Mouse (Mus musculus) adrenal gland, postnatal 36 days (tissue): Measurements from ENCODE around the gene Relt. TPM values are rescaled to one million over a fixed set of nuclear protein-coding genes. Genes with fewer than 3 reads are reported as not detected.

Experiments
- DNase-seq, 2 experiments: peaks; one replicate each; pipeline ENCODE4 v3.0.0; 2021; ENCODE audit warnings: mixed read lengths in 1 of 2
- total RNA-seq, 2 experiments: library from RNA; stranded (reverse); gene quantifications; 2 replicates each; pipeline ENCODE4 v1.2.3; 2021

Gene Relt
- total RNA-seq, 2 experiments from 2014 or later = 1.6 to 4.2 TPM

DNA sequence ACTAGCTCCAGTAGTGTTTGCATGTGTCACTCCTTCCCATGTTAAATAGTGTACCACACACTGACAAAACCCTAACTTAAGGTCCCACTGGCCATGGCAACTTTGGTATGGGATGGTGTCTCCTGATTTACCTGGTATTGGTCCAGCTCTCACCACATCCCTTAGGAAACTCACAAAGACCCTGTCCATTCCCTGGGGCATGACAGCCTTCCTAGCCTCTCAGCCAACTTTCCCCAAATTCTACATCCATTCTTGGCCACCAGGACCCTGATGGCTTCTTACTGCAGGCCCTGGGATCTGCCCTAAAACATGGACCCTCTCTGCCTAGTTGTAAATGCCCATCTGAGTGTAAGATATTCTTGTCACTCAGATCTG, 18.2 kb downstream of the Relt start:
- DNase-seq = no peak

DNA sequence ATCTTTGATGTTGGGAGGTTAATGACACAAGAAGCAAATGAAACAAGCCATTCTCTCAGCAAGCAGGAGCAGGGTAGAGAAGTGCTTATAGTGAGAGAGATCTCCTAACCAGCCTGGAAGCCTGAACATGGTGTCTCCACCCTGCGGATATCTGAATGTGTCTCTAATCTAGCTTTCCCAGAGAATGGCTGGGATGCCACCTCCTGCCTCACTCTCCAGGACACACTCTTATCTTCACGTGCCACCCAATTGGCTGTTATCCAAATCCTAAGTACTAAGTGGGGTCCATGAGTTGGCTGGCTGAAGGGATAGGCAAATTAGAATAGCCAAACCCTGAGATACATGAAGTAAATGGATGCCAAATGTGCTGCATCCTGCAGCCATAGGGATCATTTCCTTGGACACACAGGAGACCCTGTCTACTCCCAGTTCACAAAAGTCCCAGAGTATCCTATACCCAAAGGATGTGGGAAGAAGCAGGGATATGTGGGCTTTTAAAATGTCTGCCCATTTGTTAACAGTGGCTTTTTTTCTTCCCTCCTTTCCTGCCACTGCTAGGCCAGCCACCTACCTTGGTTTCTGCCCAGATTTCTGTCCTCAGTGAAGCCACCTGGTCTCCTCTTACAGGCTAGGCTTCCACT, 18.7 kb downstream of the Relt start:
- no peak for DNase-seq

- no peak for DNase-seq
Measured at GRCm38 (mm10) chr7:100843866-100844265, 19.4 kb downstream of the Relt start.

DNA sequence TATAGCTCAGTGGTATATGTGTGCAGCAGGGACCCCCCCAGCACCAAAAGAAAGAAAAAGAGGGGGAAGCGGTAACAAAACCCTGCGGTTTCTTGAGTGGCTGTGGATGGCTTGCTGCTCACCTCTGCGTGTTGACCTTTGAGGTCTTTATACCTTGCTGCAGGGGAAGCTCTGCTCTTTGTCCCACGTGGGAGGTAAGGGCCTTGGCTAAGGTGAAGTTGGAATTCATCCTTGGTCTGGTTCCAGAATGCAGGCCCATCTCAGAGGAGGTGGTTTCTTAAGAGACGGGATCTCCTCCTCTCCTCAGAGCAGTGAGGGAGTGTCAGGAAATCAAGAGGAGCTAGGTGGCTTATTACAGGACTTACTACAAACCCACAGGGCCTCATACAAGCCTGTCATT, 21.1 kb downstream of the Relt start:
- DNase-seq = no peak

DNA sequence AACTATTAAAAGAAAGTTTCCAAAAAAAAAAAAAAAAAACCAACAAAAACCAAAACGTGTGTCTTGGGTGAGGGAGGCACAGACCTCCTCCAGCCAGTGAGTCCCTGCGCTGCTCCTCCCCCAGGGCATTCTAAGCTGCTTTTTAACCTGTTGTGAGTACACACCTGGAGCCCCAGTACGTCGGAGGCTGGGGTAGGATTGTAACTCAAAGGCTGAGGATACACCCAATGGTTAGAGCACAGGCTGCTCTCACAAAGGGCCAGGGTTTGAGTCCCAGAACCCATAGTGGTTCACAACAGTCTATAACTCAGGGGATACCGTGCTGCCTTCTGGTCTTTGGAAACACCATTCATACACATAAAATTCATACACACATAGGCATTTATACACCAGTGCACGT, 21.6 kb downstream of the Relt start:
- no peak for DNase-seq

- no peak for DNase-seq
Measured at GRCm38 (mm10) chr7:100840906-100841305, 22.3 kb downstream of the Relt start.

DNA sequence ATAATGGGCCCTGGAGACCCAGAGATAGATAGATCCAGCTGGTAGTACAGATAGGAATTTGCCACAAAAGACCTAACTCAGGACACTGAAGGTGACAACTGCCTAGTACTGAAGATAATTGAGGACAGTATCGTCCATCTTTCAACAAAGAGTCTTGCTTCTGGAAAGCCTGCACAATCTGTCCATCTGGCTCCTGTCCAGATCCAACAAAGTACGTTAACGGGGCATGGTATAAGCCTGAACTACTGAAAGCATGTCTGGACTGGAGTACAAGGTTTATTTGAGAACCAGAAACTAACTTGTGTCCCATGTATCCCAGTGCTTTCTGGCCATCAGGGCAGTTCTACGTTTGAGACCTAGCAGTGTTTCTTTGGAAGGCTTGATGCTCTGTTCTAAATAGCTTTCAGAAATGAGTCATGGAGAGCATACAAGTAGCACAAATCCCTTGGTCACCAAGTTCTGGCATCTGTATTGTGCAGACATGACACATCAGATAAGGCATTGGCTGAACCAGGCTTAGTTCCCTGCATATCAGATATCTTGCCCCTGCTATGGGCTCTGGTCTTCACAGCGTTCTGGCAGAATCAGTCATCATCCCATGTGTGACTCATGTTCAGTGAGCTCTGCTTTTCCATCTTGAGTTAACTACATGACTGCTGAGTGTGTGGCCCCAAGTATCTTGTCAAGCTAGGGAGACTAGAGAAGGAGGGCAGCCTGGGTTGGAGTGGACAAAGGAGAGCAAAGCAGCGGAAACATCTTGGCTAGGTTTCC, 23.4 kb downstream of the Relt start:
- peak in 1 of 2 experiments; percentile 27 for DNase-seq

- DNase-seq = no peak
Measured at GRCm38 (mm10) chr7:100837701-100838100, 25.5 kb downstream of the Relt start.

GRCm38 (mm10) chr7:100836657-100837056, 26.6 kb downstream of the Relt start:
- no peak for DNase-seq

DNA sequence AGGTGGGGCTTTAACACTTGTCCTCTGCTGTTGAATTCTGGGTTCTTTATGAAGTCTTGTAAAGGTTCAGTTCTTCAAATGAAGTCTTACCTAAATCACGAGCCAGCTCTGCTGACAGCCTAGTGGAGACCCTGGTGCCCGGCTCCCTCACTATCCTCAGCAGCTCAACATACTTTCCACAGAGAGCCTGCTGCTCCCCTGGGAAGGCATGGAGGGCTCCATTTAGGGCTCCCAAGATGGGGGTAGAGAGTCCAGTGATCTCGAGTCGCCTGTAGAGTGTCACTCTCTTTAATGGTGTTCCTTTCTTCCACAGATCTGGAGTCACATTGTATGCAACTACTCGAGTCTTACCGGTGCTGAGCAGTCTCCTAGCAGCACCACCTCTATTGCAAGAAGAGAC, 27.5 kb downstream of the Relt start:
- no peak for DNase-seq

- DNase-seq = no peak
Measured at GRCm38 (mm10) chr7:100835168-100835567, 28.1 kb downstream of the Relt start.

DNA sequence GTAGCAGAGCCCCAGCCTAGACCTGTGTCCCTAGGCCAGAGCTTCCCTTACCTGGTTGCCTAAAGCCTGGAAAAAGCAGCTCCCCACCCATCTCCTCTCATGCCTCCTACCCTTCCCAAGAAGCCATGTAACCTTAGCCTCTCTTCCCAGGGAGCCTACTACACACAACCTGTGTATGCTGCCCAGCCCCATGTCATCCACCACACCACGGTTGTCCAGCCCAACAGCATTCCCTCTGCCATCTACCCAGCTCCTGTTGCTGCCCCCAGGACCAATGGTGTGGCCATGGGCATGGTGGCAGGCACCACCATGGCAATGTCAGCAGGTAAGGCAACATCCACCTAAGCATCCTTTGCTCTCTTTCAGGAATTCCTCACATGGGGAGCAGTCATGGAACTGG, 29.4 kb downstream of the Relt start:
- DNase-seq = no peak

GRCm38 (mm10) chr7:100828549-100828948, 34.7 kb downstream of the Relt start:
- no peak for DNase-seq

- DNase-seq = no peak
Measured at GRCm38 (mm10) chr7:100824661-100825060, 38.6 kb downstream of the Relt start.

GRCm38 (mm10) chr7:100818401-100819064, 44.7 kb downstream of the Relt start:
- DNase-seq = peak; percentile 31 to 47

DNA sequence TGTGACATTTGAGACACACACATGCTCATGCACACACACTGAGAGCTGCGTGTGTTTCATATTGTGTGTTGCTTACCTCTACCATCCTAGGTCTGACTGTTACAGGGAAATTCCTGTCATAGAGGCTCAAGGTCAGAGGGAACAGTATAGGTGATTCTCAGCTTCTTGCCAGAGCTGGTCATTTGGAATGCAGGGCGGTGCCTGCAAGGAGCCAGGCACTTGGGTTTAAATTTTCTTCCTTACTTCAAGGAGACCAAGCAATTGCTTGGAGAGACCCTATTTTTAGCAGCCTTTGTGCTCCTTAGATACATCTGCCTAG, 45.8 kb downstream of the Relt start:
- no peak for DNase-seq

GRCm38 (mm10) chr7:100816759-100817441, 46.3 kb downstream of the Relt start:
- no peak for DNase-seq

- DNase-seq = no peak
Measured at GRCm38 (mm10) chr7:100815900-100816570, 47.2 kb downstream of the Relt start.

GRCm38 (mm10) chr7:100812641-100813040, 50.6 kb downstream of the Relt start:
- DNase-seq = no peak

DNA sequence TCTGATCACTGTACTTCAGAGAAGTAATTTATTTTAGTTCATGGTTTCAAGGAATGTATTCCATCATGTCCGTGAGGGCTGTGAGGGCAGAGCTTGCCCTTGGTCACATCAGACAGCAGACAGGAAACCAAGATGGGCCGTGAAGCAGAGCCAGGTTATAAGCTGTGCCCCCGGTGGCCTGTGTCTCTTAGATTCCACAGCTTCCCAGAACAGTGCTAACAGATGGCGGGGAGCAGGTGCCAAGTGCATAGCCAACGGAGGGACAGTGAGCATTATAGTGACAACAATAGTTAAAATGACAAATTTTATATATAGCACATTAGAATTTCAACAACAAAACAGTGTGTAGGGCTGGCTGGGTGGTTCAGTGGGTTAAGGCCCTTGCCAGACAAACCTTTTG, 51.3 kb downstream of the Relt start:
- DNase-seq = no peak

DNA sequence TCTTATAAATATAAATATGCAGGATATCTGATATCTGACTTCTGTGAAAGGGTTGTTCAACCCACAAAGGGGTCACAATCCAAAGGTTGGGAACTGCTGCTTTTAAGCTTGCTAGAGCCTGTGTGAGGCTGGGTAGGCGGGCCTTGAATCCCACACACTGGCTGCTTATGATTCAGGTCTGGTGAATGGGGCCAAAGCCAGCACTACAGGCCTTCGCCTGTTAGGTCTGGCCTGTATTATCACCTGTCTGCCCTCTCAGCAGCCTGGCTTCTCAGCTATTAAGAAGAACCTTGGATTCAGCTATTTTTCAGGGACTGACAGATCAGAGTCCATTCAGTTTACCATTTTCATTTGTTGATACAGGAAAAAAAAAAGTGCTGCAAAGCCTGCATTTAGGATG, 57.9 kb downstream of the Relt start:
- DNase-seq = no peak

- DNase-seq = no peak
Measured at GRCm38 (mm10) chr7:100798810-100799209, 64.4 kb downstream of the Relt start.
